Mouse (Mus musculus) embryonic facial prominence, embryonic 15.5 days (tissue): ENCODE results near the gene Fam129a. TPM values are rescaled to one million over a fixed set of nuclear protein-coding genes. Genes with fewer than 3 reads are reported as not detected.
"Not testable (repeated sequence)": the region's sequence is repeated elsewhere in the genome, so short reads cannot be mapped to it uniquely, and the experiment has no call there.

Experiments used
- ATAC-seq: fragments of 200-750 bp; cut with Nextera tagmentation; 2 replicates; pipeline ENCODE4 v1.8.0; 2017; ENCODE audit warnings: low read depth, moderate TSS enrichment; ENCODE audit not compliant: insufficient number of reproducible peaks, low FRiP score, low TSS enrichment
- H3K27ac ChIP-seq: fragments of 300-500 bp; sonication (generic); replicated peaks from 2 replicates; pipeline ENCODE4 v1.5.1; 2015; ENCODE audit warnings: mild to moderate bottlenecking, inconsistent platforms
- H3K27me3 ChIP-seq: fragments of 300-500 bp; sonication (generic); 2 replicates; pipeline ENCODE4 v1.6.1; 2015; ENCODE audit warnings: inconsistent platforms
- H3K36me3 ChIP-seq: fragments of 300-500 bp; sonication (generic); 2 replicates; pipeline ENCODE4 v1.6.1; 2015; ENCODE audit warnings: mild to moderate bottlenecking, inconsistent platforms
- H3K4me1 ChIP-seq: fragments of 300-500 bp; sonication (generic); 2 replicates; pipeline ENCODE4 v1.6.1; 2015; ENCODE audit warnings: inconsistent platforms
- H3K4me2 ChIP-seq: fragments of 300-500 bp; sonication (generic); replicated peaks from 2 replicates; pipeline ENCODE4 v1.6.1; 2015; ENCODE audit warnings: mild to moderate bottlenecking, inconsistent platforms
- H3K4me3 ChIP-seq: fragments of 300-500 bp; sonication (generic); replicated peaks from 2 replicates; pipeline ENCODE4 v1.5.1; 2015; ENCODE audit warnings: mild to moderate bottlenecking, inconsistent platforms
- H3K9ac ChIP-seq: fragments of 300-500 bp; sonication (generic); 2 replicates; pipeline ENCODE4 v1.6.1; 2015; ENCODE audit warnings: inconsistent platforms
- H3K9me3 ChIP-seq: fragments of 300-500 bp; sonication (generic); replicated peaks from 2 replicates; pipeline ENCODE4 v1.6.1; 2016; ENCODE audit warnings: inconsistent platforms
- WGBS: fragments of 180-500 bp; shearing (Covaris S2); methylation state at CpG from one replicate; pipeline ENCODE4 v1.1.7; 2015; 5-methylcytosine and 5-hydroxymethylcytosine counted together
- polyA plus RNA-seq: library from polyadenylated mRNA; unstranded; fragments of >200 nt; fragmentation: Nextera tagmentation; extraction: Ambion mirVana; gene quantifications from 2 replicates; pipeline ENCODE4 v1.2.1, GENCODE M21; 2015

The Fam129a gene
- polyA plus RNA-seq, 1 experiment from 2014 or later, result 18.9 TPM

DNA sequence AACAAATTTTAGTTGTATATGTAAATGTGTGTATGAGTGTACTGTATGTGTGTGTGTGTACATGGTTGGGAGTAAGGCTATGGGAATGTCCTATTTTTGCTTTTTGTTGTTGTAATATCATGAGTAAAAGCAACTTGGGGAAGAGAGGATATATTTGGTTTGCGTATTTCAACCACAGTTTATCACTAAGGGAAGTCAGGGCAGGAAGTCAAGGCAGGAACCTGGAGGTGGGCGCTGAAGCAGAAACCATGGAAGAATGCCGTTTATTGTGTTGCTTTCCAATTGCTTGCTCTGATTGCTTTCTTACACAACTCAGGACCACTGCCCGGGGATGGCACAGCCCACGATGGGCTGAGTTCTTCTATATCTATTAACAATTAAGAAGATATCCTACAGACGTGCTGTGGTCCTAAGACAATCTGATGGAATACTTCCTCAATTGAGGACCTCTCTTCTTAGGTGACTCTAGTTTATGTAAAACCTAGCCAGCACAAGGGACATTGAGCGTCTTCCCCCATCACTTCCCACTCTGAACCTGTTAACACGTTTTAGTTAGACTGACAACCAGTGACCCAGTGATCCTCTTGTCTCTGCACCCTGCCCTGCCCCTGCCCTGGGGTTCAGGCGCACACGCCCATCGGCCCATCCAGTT is 13.7 kb downstream of the Fam129a start:
- WGBS, result 78% methylated on average over 11 of the region's 11 CpGs
- Histone ChIP-seq H3K9ac (no peak overlapping the region), H3K27ac (no peak overlapping the region)

DNA sequence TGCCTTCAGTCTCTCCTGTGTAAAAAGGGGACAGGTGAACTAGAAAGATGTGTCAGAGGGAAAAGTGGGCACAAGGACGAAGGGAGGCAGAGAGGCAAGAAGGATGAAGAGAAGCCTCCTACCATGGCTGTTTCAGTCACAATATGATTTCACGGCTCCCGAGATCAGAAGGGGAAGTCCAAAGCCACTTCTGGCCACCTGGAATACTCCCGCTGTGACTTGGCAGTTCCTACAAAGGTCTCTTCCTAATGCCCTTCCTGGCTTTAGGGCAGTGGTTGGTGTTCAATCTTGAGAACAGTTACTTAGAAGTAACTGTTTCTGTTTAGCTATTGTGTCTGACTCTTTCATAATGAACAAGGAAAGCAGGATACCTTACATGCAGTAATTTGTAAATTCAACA is 14.7 kb downstream of the Fam129a start:
- H3K9me3 ChIP-seq, result no peaks in the 10 kb centered on the region
- H3K4me3 ChIP-seq, result no peak overlapping the region
- H3K27ac ChIP-seq, result no peak overlapping the region
- H3K27me3 ChIP-seq, result no peaks in the 10 kb centered on the region
- no peak for ATAC-seq
- no peaks in the 10 kb centered on the region for H3K36me3 ChIP-seq
- no peak overlapping the region for H3K4me2 ChIP-seq
- 77% methylated on average over 4 of the region's 4 CpGs for WGBS
- peaks cover 18% of the 10 kb centered on the region for H3K4me1 ChIP-seq
- no peak overlapping the region for H3K9ac ChIP-seq

More for the DNA sequence above, 13.7 kb downstream of the Fam129a start:
- H3K4me3 ChIP-seq, result no peak overlapping the region
- no peak for ATAC-seq
- no peaks in the 10 kb centered on the region for H3K9me3 ChIP-seq
- H3K4me1 ChIP-seq, result peaks cover 18% of the 10 kb centered on the region
- H3K27me3 ChIP-seq, result no peaks in the 10 kb centered on the region
- H3K4me2 ChIP-seq, result no peak overlapping the region
- H3K36me3 ChIP-seq, result no peaks in the 10 kb centered on the region

DNA sequence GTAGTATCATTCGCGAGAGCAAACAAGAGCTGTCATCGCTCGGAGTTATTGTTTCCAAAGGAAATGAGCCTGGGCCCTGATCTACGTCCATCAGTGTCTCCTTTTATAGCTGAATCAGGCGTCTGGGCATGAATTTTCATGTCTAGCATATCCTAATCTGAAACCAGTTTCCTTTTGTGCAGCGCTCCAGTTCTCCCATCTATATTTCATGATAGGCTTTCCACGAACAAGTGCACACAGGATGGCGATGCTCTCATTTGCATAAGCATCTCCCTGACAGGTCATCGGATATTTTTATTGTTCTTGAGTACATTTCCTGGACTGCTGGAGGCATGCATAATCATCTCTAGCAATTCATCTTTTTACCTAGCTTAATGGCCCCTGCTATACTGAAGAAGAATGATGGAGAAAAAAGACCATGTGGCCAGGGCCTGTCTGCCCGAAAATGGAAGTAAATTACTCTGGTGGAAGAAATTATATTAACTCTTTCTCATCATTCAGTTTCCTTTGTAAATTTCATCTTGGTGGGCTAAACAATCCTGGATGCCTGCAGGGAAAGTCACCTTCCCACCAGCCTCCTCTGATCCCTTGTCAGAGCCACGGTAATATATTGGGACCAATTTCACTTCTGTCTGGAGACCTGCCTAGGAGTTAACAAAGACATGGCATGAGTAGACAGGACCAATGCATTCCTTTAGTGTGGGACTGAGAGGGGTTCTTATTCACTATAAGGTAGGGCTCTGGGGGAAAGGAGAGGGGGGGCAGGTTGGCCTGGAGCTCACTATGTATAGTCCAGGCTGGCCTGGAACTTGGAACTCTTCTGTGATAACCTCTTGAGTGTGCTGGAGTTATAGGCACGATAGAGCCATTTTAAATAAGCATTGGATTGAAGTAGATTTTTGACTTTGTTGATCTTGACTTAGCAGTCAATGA is 21.4 kb downstream of the Fam129a start:
- H3K27me3 ChIP-seq, result no peaks in the 10 kb centered on the region
- no peak overlapping the region for H3K4me2 ChIP-seq
- no peak overlapping the region for H3K9ac ChIP-seq
- no peak overlapping the region for H3K4me3 ChIP-seq
- no peak overlapping the region for H3K27ac ChIP-seq
- no peaks in the 10 kb centered on the region for H3K36me3 ChIP-seq
- H3K9me3 ChIP-seq, result no peaks in the 10 kb centered on the region
- 59% methylated on average over 13 of the region's 13 CpGs for WGBS
- H3K4me1 ChIP-seq, result peaks cover 6% of the 10 kb centered on the region; the same call in 1 of the 2 replicates
- no peak for ATAC-seq

DNA sequence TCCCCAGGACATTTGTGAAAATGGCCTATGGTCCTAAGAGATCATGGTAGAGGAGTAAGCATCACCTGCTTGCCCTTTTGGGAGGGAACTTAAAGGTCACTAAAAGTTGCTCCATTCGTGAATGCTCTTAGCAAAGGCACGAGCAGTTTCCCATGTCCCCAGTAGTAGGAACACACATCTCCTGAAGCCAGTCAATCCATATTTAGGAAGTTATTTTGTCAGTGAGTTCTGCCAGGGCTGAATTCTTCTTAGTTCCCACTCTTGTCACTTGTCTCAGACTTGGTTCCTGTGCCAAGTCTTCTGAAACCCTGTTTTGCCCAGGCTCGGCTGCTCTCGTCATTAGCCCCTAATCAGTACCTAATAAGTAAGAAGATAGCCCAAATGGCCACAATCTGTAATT is 23.9 kb downstream of the Fam129a start:
- H3K4me1 ChIP-seq, result peaks cover 6% of the 10 kb centered on the region; the same call in 1 of the 2 replicates
- 87% methylated on average over 4 of the region's 4 CpGs for WGBS

GRCm38 (mm10) chr1:151595600-151596299 is 24.8 kb downstream of the Fam129a start:
- ATAC-seq, result no peak
- no peak overlapping the region for H3K27ac ChIP-seq
- 64% methylated on average over 12 of the region's 12 CpGs for WGBS
- H3K9me3 ChIP-seq, result no peaks in the 10 kb centered on the region
- H3K4me2 ChIP-seq, result no peak overlapping the region
- H3K27me3 ChIP-seq, result no peaks in the 10 kb centered on the region
- peaks cover 6% of the 10 kb centered on the region; the same call in 1 of the 2 replicates for H3K4me1 ChIP-seq
- no peak overlapping the region for H3K4me3 ChIP-seq
- H3K9ac ChIP-seq, result no peak overlapping the region
- H3K36me3 ChIP-seq, result no peaks in the 10 kb centered on the region

More for the DNA sequence above, 23.9 kb downstream of the Fam129a start:
- Histone ChIP-seq H3K9ac (no peak overlapping the region), H3K27me3 (no peaks in the 10 kb centered on the region), H3K4me3 (no peak overlapping the region), H3K36me3 (no peaks in the 10 kb centered on the region), H3K9me3 (no peaks in the 10 kb centered on the region), H3K27ac (no peak overlapping the region), H3K4me2 (no peak overlapping the region)
- no peak for ATAC-seq

DNA sequence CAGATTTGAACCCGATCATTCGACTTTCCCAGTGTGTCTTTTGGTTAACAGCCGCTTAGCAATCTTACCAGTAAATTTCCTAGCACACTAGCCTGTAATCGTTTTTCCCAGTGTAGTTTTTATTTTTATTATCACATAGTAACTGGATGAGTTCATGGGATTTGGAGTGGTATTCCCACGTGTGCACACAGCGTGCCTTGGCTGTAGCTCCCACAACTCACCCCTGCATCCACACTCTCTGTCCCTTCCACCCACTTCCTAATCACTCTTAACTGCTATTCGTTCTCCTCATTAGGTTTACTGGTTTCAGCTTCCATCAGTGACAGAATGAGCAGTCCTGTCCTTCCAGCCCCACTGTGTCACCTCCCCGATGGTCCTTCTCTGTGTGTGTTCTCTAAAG is 25.6 kb downstream of the Fam129a start:
- ATAC-seq, result no peak
- H3K4me2 ChIP-seq, result no peak overlapping the region
- H3K4me3 ChIP-seq, result no peak overlapping the region
- H3K27me3 ChIP-seq, result no peaks in the 10 kb centered on the region
- no peaks in the 10 kb centered on the region for H3K36me3 ChIP-seq
- WGBS, result 51% methylated on average over 8 of the region's 8 CpGs
- H3K27ac ChIP-seq, result no peak overlapping the region
- H3K9me3 ChIP-seq, result no peaks in the 10 kb centered on the region
- H3K9ac ChIP-seq, result no peak overlapping the region
- peaks cover 6% of the 10 kb centered on the region; the same call in 1 of the 2 replicates for H3K4me1 ChIP-seq

DNA sequence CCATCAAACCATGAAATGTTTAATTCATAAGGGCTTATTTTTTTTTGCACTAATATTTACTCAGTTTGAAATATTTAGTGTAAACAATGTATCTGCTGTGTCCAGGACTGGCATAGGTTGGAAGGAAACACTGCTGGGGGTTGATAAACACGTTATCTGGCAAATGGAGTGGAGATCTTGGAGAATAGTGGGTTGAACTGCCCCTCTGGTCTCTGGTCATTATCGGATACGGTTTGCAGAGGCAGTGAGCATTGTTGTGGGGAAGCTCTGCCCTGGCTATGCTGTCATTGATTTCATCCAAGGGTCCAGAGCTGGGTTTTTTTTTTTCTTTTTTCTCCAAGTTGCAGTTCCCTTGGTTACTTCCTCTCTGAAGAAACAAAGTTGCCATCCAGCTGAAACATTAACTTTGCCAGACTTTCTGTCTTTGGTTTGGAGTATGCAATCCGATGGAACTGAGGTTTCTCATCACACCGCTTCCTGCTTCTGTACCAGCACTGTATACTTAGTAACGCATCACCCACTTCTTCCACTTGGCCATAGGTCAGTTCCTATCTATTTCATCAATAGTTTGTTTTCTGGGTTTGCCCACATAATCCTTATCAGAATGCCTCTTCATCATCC is 26.8 kb downstream of the Fam129a start:
- no peak for ATAC-seq
- 80% methylated on average over 6 of the region's 6 CpGs for WGBS

DNA sequence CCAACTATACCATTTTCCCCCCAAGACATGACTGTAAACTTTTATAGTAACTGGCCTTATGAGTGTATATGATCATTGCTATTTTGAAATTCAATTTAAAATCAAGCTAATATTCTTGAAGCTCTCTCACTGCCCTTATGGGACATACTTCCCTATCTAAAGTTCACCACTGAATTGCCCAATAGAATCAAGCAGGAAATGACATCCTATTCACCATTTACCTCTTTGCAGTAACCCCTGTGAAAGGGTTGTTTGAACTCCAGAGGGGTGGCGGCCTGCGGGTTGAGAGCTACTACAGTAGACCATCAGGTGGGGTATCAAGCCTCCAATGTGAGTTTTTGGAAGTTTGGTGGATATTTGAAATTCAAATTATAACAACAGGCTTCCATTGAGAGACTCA is 27.9 kb downstream of the Fam129a start:
- H3K27me3 ChIP-seq, result no peaks in the 10 kb centered on the region
- H3K4me1 ChIP-seq, result no peaks in the 10 kb centered on the region
- no peak overlapping the region for H3K4me2 ChIP-seq
- WGBS, result 92% methylated on average over 2 of the region's 2 CpGs
- no peak for ATAC-seq
- no peaks in the 10 kb centered on the region for H3K9me3 ChIP-seq
- H3K27ac ChIP-seq, result no peak overlapping the region
- H3K9ac ChIP-seq, result no peak overlapping the region
- no peaks in the 10 kb centered on the region for H3K36me3 ChIP-seq
- H3K4me3 ChIP-seq, result no peak overlapping the region

More for the DNA sequence above, 26.8 kb downstream of the Fam129a start:
- Histone ChIP-seq H3K27ac (no peak overlapping the region), H3K27me3 (no peaks in the 10 kb centered on the region), H3K4me3 (no peak overlapping the region), H3K9ac (no peak overlapping the region), H3K4me2 (no peak overlapping the region), H3K36me3 (no peaks in the 10 kb centered on the region), H3K9me3 (no peaks in the 10 kb centered on the region), H3K4me1 (no peaks in the 10 kb centered on the region)

GRCm38 (mm10) chr1:151604328-151604727 is 33.3 kb downstream of the Fam129a start:
- ATAC-seq, result no peak
- Histone ChIP-seq H3K36me3 (no peaks in the 10 kb centered on the region), H3K27ac (no peak overlapping the region), H3K27me3 (no peaks in the 10 kb centered on the region), H3K4me3 (no peak overlapping the region), H3K9me3 (no peaks in the 10 kb centered on the region), H3K9ac (no peak overlapping the region), H3K4me2 (no peak overlapping the region), H3K4me1 (no peaks in the 10 kb centered on the region)
- WGBS, result 77% methylated on average over 2 of the region's 2 CpGs

DNA sequence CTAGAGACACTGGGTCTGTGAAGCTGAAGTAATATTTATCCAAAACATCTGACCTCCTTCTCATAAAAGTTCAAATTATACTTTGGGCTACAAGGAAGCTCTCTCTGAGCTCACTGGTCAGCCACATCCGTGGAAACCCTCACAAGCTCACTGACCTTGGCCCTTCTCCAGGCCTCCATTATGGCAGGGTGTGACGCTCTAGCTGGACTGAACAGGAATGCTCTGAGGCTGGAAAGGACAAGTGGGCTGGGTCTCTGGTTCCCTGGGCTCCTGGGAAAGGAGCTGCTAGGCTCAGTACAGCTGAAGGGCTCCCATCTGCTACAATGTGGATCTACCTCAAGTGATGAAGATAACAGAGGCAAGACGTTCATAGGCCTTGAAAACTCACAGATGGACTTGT is 37.0 kb downstream of the Fam129a start:
- 76% methylated on average over 3 of the region's 3 CpGs for WGBS
- ATAC-seq, H3K9ac ChIP-seq, H3K36me3 ChIP-seq, H3K4me1 ChIP-seq, H3K27ac ChIP-seq, H3K9me3 ChIP-seq, H3K4me2 ChIP-seq, H3K27me3 ChIP-seq, H3K4me3 ChIP-seq: not testable (repeated sequence)

DNA sequence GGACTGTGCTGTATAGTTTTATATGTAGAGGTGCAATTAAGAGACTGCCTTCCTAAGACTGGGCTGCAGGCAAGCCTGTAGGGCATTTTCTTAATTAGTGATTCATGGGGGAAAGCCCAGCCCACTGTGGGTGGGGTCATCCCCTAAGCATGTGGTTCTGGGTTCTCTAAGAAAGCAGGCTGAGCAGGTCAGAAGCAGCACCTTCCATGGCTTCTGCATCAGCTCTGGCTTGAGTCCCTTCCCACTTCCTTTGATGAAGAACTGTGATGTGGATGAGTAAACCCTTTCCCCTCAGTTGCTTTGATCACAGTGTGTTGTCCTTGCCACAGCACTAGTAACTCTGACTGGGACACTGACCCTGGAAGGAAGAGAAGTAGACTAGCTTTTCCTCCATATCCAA is 39.6 kb downstream of the Fam129a start:
- Histone ChIP-seq H3K9ac (no peak overlapping the region), H3K36me3 (no peaks in the 10 kb centered on the region), H3K4me2 (no peak overlapping the region), H3K4me1 (no peaks in the 10 kb centered on the region), H3K27ac (no peak overlapping the region), H3K9me3 (no peaks in the 10 kb centered on the region), H3K27me3 (no peaks in the 10 kb centered on the region), H3K4me3 (no peak overlapping the region)
- ATAC-seq, result no peak
